Mouse (Mus musculus) testis, adult 10 weeks (tissue): ENCODE results near the gene Gm7954. TPM values are rescaled to one million over a fixed set of nuclear protein-coding genes. Genes with fewer than 3 reads are reported as not detected.

ENCODE experiments used
- polyA plus RNA-seq: library from polyadenylated mRNA; stranded (reverse); fragments of 350-450 nt; fragmentation: Illumina TruSeq; extraction: RNeasy Lipid Tissue Mini Kit (QIAGEN cat#74804); gene quantifications from one replicate; pipeline ENCODE4 v1.2.3, GENCODE M21; 2014; ENCODE audit warnings: low read depth, low replicate concordance

The Gm7954 gene
- polyA plus RNA-seq = 1.5 TPM

GRCm38 (mm10) chr14:41453418-41453817, at the start of gene Gm7954:
Gene Gm7954, minus strand, starts transcription at chr14:41453518.

GRCm38 (mm10) chr14:41489385-41489784, 36.1 kb upstream of the Gm7954 start, which contains the start of gene Gm3486:
Gene Gm3486, minus strand, starts transcription at chr14:41489485.

DNA sequence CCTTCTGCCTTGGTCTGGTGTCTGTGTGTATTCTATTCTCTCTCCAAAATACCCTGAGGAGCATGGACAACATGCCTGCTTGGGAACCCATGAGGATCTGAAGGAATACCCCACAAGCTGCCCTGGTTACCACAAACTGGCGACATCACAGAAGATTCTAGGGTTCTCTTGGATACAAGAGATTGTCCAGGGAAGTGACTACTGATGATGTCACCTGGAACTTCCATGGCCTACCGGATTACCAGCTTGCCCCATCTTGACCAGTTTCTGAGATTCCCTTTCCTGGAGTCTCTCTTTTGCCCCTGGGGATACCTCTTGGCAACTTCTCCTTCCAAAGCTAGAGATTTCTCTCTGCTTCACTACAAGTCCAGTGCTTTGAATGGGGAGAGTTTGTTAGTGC, 45.1 kb downstream of the Gm7954 start, which contains the start of gene Gm6482:
TSS of gene Gm6482 (minus strand) at position 101 of the 400 bp plus-strand sequence.

Other genes starting within 250 kb of the Gm7954 start
- 10.9 TPM for gene Gm2832, start 174.7 kb downstream of the Gm7954 start, polyA plus RNA-seq
- gene Gm5798, start 104.9 kb downstream of the Gm7954 start, polyA plus RNA-seq = 17.3 TPM
- gene Gm7945, start 67.1 kb downstream of the Gm7954 start, polyA plus RNA-seq = 3.4 TPM
- 1.5 TPM for gene Gm6482, start 45.2 kb downstream of the Gm7954 start, polyA plus RNA-seq
- 197 TPM for gene Gm3486, start 36.0 kb upstream of the Gm7954 start, polyA plus RNA-seq
- gene Gm7970, start 102.1 kb upstream of the Gm7954 start, polyA plus RNA-seq = 1.1 TPM
- gene 1700049E17Rik2, start 119.7 kb upstream of the Gm7954 start, polyA plus RNA-seq = 22.2 TPM
- 0.83 TPM for gene Gm3072, start 171.1 kb upstream of the Gm7954 start, polyA plus RNA-seq
- 158 TPM for gene Gm3676, start 193.0 kb upstream of the Gm7954 start, polyA plus RNA-seq
- 2.9 TPM for gene Gm8068, start 248.4 kb upstream of the Gm7954 start, polyA plus RNA-seq